25 mouse cellular contexts compared by ENCODE assay signal in genomic region chr16:19947336-19947735, GRCm38 (mm10). TPM values are rescaled to one million over a fixed set of nuclear protein-coding genes. Genes with fewer than 3 reads are reported as not detected.
A peak's percentile ranks its signal among the peaks of the same experiment; 100 is the strongest.
DNase-seq lines count a peak whose midpoint lies in the region; ATAC-seq lines count a peak whose summit lies in the region.
"Had no signal": no experiment of that assay in that cellular context is flagged by ENCODE, and none has a peak within 500 bp of the region (broad histone marks: within the 10 kb centered on the region; RNA-seq: fewer than 3 reads in every experiment).

No protein-coding gene starts in this region.

- WGBS in heart, embryonic 15.5 days, result 81% methylated on average over 3 of the region's 3 CpGs
- 81% methylated on average over 3 of the region's 3 CpGs for WGBS in lung, embryonic 16.5 days

- ATAC-seq in heart, embryonic 15.5 days (replicated peaks; ENCODE audit: insufficient number of reproducible peaks, insufficient read depth, low FRiP score, low read depth), result no peak
- no peak for ATAC-seq in lung, embryonic 16.5 days (ENCODE audit: low read depth)
- ATAC-seq: forebrain, embryonic 15.5 days; intestine, postnatal 0 days; midbrain, embryonic 16.5 days had no signal

- H3K9ac ChIP-seq in heart, embryonic 15.5 days, result no peak overlapping the region
- no peak overlapping the region for H3K9ac ChIP-seq in lung, embryonic 16.5 days (ENCODE audit: low read length)
- H3K9ac ChIP-seq: forebrain, embryonic 15.5 days; hindbrain, embryonic 12.5 days; kidney, embryonic 15.5 days; limb, embryonic 15.5 days; liver, embryonic 14.5 days; neural tube, embryonic 13.5 days had no signal

- peaks cover 5% of the 10 kb centered on the region; the same call in 1 of the 2 replicates for H3K36me3 ChIP-seq in heart, embryonic 15.5 days
- no peaks in the 10 kb centered on the region for H3K36me3 ChIP-seq in lung, embryonic 16.5 days (ENCODE audit: control insufficient read depth, insufficient read depth, low read length)
- H3K36me3 ChIP-seq: embryonic facial prominence, embryonic 10.5 days; forebrain, embryonic 15.5 days; hindbrain, embryonic 12.5 days; kidney, embryonic 15.5 days; limb, embryonic 15.5 days; midbrain, embryonic 10.5 days; neural tube, embryonic 13.5 days had no signal

- H3K4me1 ChIP-seq in heart, embryonic 15.5 days (replicated peaks), result peaks cover 14% of the 10 kb centered on the region
- peaks cover 11% of the 10 kb centered on the region for H3K4me1 ChIP-seq in lung, embryonic 16.5 days (replicated peaks; ENCODE audit: control insufficient read depth, insufficient read depth, low read length)
- H3K4me1 ChIP-seq: embryonic facial prominence, embryonic 10.5 days; forebrain, embryonic 15.5 days; hindbrain, embryonic 12.5 days; limb, embryonic 15.5 days; midbrain, embryonic 10.5 days; neural tube, embryonic 13.5 days had no signal

- peak overlapping the region; percentile 33; the same call in 1 of the 2 replicates for H3K27ac ChIP-seq in heart, embryonic 15.5 days
- peak overlapping the region; percentile 68 for H3K27ac ChIP-seq in lung, embryonic 16.5 days (ENCODE audit: low read length)
- H3K27ac ChIP-seq: embryonic facial prominence, embryonic 10.5 days; forebrain, embryonic 15.5 days; hindbrain, embryonic 12.5 days; kidney, embryonic 15.5 days; limb, embryonic 15.5 days; liver, embryonic 14.5 days; midbrain, embryonic 10.5 days; neural tube, embryonic 13.5 days had no signal

- H3K9me3 ChIP-seq in heart, embryonic 15.5 days (replicated peaks), result no peaks in the 10 kb centered on the region
- H3K9me3 ChIP-seq in lung, embryonic 16.5 days (ENCODE audit: control insufficient read depth, low read length), result no peaks in the 10 kb centered on the region
- H3K9me3 ChIP-seq: embryonic facial prominence, embryonic 10.5 days; forebrain, embryonic 15.5 days; hindbrain, embryonic 12.5 days; kidney, embryonic 15.5 days; limb, embryonic 15.5 days; midbrain, embryonic 10.5 days; neural tube, embryonic 13.5 days had no signal

- intact Hi-C loops in heart, postnatal 10 days (cut with DNase I), result no loop called here

- H3K27me3 ChIP-seq in heart, embryonic 15.5 days, result no peaks in the 10 kb centered on the region
- no peaks in the 10 kb centered on the region for H3K27me3 ChIP-seq in lung, embryonic 16.5 days (ENCODE audit: control insufficient read depth, insufficient read depth, low read depth, low read length)
- H3K27me3 ChIP-seq: forebrain, embryonic 15.5 days; hindbrain, embryonic 12.5 days; kidney, embryonic 15.5 days; limb, embryonic 15.5 days; neural tube, embryonic 13.5 days had no signal

- no peak overlapping the region for H3K4me2 ChIP-seq in heart, embryonic 15.5 days
- H3K4me2 ChIP-seq in lung, embryonic 16.5 days (ENCODE audit: low read depth, low read length), result no peak overlapping the region
- H3K4me2 ChIP-seq: forebrain, embryonic 15.5 days; hindbrain, embryonic 12.5 days; kidney, embryonic 15.5 days; limb, embryonic 15.5 days; neural tube, embryonic 13.5 days had no signal

- DNase-seq in gastrocnemius, adult 18-20 months (ENCODE audit: low spot score), result peak; percentile 44
- DNase-seq in gastrocnemius, postnatal 10 days, result no peak
- no peak for DNase-seq in heart, postnatal 10 days
- no peak for DNase-seq in lung, adult 18-20 months
- no peak for DNase-seq in cerebellum, postnatal 4 days (ENCODE audit: low spot score in 2 of 2)
- DNase-seq: adrenal gland, postnatal 36 days; cerebellum, adult 11 months; cerebellum, adult 9-11 months; heart, postnatal 14 days; kidney, postnatal 4 days; retina, postnatal 1 day; right cerebral cortex, postnatal 25 days had no signal

- no peak overlapping the region for H3K4me3 ChIP-seq in heart, embryonic 15.5 days
- H3K4me3 ChIP-seq in lung, embryonic 16.5 days (ENCODE audit: low read length), result no peak overlapping the region
- H3K4me3 ChIP-seq: embryonic facial prominence, embryonic 10.5 days; forebrain, embryonic 15.5 days; hindbrain, embryonic 12.5 days; kidney, embryonic 15.5 days; limb, embryonic 15.5 days; midbrain, embryonic 10.5 days; myocyte; neural tube, embryonic 13.5 days had no signal

RNA-seq across cellular contexts. Expression of gene Klhl6, which starts 35.5 kb away (rescaled TPM):
- total RNA-seq in gastrocnemius, adult 18-20 months (2021), result under 1 TPM; 0.18 to 0.71 TPM
- 1 to 10 TPM; 3.3 to 5.4 TPM for total RNA-seq in gastrocnemius, postnatal 10 days (2021)
- 15.3 and 24.6 TPM in 2 replicates for polyA plus RNA-seq in heart, embryonic 15.5 days (2015; fragmentation: Nextera tagmentation; extraction: Ambion mirVana)
- 10 to 100 TPM in 1 of 2 experiments, 1 to 10 TPM in 1; 8.8 to 12.0 TPM for total RNA-seq in heart, postnatal 10 days (2021)
- 16.7 and 18.3 TPM in 2 replicates for polyA plus RNA-seq in lung, embryonic 16.5 days (2015; fragmentation: Nextera tagmentation; extraction: Ambion mirVana)
